Mouse (Mus musculus): ENCODE data around the gene Mgst2. TPM values are rescaled to one million over a fixed set of nuclear protein-coding genes. Genes with fewer than 3 reads are reported as not detected.

Mgst2 gene
- polyA plus RNA-seq (2012; ENCODE audit: insufficient read depth, insufficient read length, missing spikeins): 40.0 and 46.7 TPM in 2 replicates

GRCm38 (mm10) chr3:51660060-51660459 lies at the start of gene Mgst2:
Gene Mgst2 (plus strand): TSS chr3:51660360.
- Histone ChIP-seq H3K4me3 (ENCODE audit: insufficient read depth, low read depth, low read length) (peak within 1 kb of the TSS; percentile 27; the same call in 1 of the 2 replicates), H3K4me1 (ENCODE audit: control insufficient read depth, insufficient read depth, insufficient read length, low read length) (peaks cover 2% of the 10 kb centered on the region; the same call in 1 of the 2 replicates), H3K27ac (replicated peaks; ENCODE audit: low read depth, low read length) (0 out of 2 replicates have a peak within 1 kb of the TSS, but pooled peaks have one; percentile 4)

- Histone ChIP-seq H3K4me3 (ENCODE audit: insufficient read depth, low read depth, low read length) (no peak overlapping the region), H3K4me1 (ENCODE audit: control insufficient read depth, insufficient read depth, insufficient read length, low read length) (no peaks in the 10 kb centered on the region), H3K27ac (replicated peaks; ENCODE audit: low read depth, low read length) (no peak overlapping the region)
Observed at GRCm38 (mm10) chr3:51611972-51612371, 48.2 kb upstream of the Mgst2 start.

GRCm38 (mm10) chr3:51612398-51613356 lies 47.5 kb upstream of the Mgst2 start:
- no peak overlapping the region for H3K27ac ChIP-seq (replicated peaks; ENCODE audit: low read depth, low read length)

GRCm38 (mm10) chr3:51614278-51614677 lies 45.9 kb upstream of the Mgst2 start:
- Histone ChIP-seq H3K4me3 (ENCODE audit: insufficient read depth, low read depth, low read length) (no peak overlapping the region), H3K4me1 (ENCODE audit: control insufficient read depth, insufficient read depth, insufficient read length, low read length) (no peaks in the 10 kb centered on the region), H3K27ac (replicated peaks; ENCODE audit: low read depth, low read length) (no peak overlapping the region)

More at GRCm38 (mm10) chr3:51612398-51613356, 47.5 kb upstream of the Mgst2 start:
- no peak overlapping the region for H3K4me3 ChIP-seq (ENCODE audit: insufficient read depth, low read depth, low read length)
- no peaks in the 10 kb centered on the region for H3K4me1 ChIP-seq (ENCODE audit: control insufficient read depth, insufficient read depth, insufficient read length, low read length)

- Histone ChIP-seq H3K4me1 (ENCODE audit: control insufficient read depth, insufficient read depth, insufficient read length, low read length) (no peaks in the 10 kb centered on the region), H3K27ac (replicated peaks; ENCODE audit: low read depth, low read length) (no peak overlapping the region), H3K4me3 (ENCODE audit: insufficient read depth, low read depth, low read length) (no peak overlapping the region)
Observed at GRCm38 (mm10) chr3:51623956-51624355, 36.2 kb upstream of the Mgst2 start.

- H3K27ac ChIP-seq (replicated peaks; ENCODE audit: low read depth, low read length): no peak overlapping the region
Observed at GRCm38 (mm10) chr3:51627741-51628140, 32.4 kb upstream of the Mgst2 start.

GRCm38 (mm10) chr3:51628977-51629376 lies 31.2 kb upstream of the Mgst2 start:
- H3K4me1 ChIP-seq (ENCODE audit: control insufficient read depth, insufficient read depth, insufficient read length, low read length): no peaks in the 10 kb centered on the region
- H3K27ac ChIP-seq (replicated peaks; ENCODE audit: low read depth, low read length): no peak overlapping the region
- no peak overlapping the region for H3K4me3 ChIP-seq (ENCODE audit: insufficient read depth, low read depth, low read length)

More at GRCm38 (mm10) chr3:51627741-51628140, 32.4 kb upstream of the Mgst2 start:
- Histone ChIP-seq H3K4me1 (ENCODE audit: control insufficient read depth, insufficient read depth, insufficient read length, low read length) (no peaks in the 10 kb centered on the region), H3K4me3 (ENCODE audit: insufficient read depth, low read depth, low read length) (no peak overlapping the region)

- H3K27ac ChIP-seq (replicated peaks; ENCODE audit: low read depth, low read length): no peak overlapping the region
- peaks cover 3% of the 10 kb centered on the region; the same call in 1 of the 2 replicates for H3K4me1 ChIP-seq (ENCODE audit: control insufficient read depth, insufficient read depth, insufficient read length, low read length)
- no peak overlapping the region for H3K4me3 ChIP-seq (ENCODE audit: insufficient read depth, low read depth, low read length)
Observed at GRCm38 (mm10) chr3:51630746-51631145, 29.4 kb upstream of the Mgst2 start.

GRCm38 (mm10) chr3:51631971-51632370 lies 28.2 kb upstream of the Mgst2 start:
- Histone ChIP-seq H3K4me1 (ENCODE audit: control insufficient read depth, insufficient read depth, insufficient read length, low read length) (peaks cover 3% of the 10 kb centered on the region; the same call in 1 of the 2 replicates), H3K4me3 (ENCODE audit: insufficient read depth, low read depth, low read length) (no peak overlapping the region), H3K27ac (replicated peaks; ENCODE audit: low read depth, low read length) (no peak overlapping the region)

- peaks cover 3% of the 10 kb centered on the region; the same call in 1 of the 2 replicates for H3K4me1 ChIP-seq (ENCODE audit: control insufficient read depth, insufficient read depth, insufficient read length, low read length)
- no peak overlapping the region for H3K4me3 ChIP-seq (ENCODE audit: insufficient read depth, low read depth, low read length)
- no peak overlapping the region for H3K27ac ChIP-seq (replicated peaks; ENCODE audit: low read depth, low read length)
Observed at GRCm38 (mm10) chr3:51634451-51634850, 25.7 kb upstream of the Mgst2 start.

- Histone ChIP-seq H3K4me1 (ENCODE audit: control insufficient read depth, insufficient read depth, insufficient read length, low read length) (peaks cover 3% of the 10 kb centered on the region; the same call in 1 of the 2 replicates), H3K4me3 (ENCODE audit: insufficient read depth, low read depth, low read length) (no peak overlapping the region), H3K27ac (replicated peaks; ENCODE audit: low read depth, low read length) (no peak overlapping the region)
Observed at GRCm38 (mm10) chr3:51635960-51636359, 24.2 kb upstream of the Mgst2 start.

GRCm38 (mm10) chr3:51636700-51637099 lies 23.5 kb upstream of the Mgst2 start:
- peak overlapping the region; percentile 45; the same call in 1 of the 2 replicates for H3K27ac ChIP-seq (replicated peaks; ENCODE audit: low read depth, low read length)
- peak overlapping the region; percentile 64 for H3K4me3 ChIP-seq (ENCODE audit: insufficient read depth, low read depth, low read length)
- H3K4me1 ChIP-seq (ENCODE audit: control insufficient read depth, insufficient read depth, insufficient read length, low read length): peaks cover 3% of the 10 kb centered on the region; the same call in 1 of the 2 replicates

GRCm38 (mm10) chr3:51637326-51637725 lies 22.8 kb upstream of the Mgst2 start:
- peaks cover 3% of the 10 kb centered on the region; the same call in 1 of the 2 replicates for H3K4me1 ChIP-seq (ENCODE audit: control insufficient read depth, insufficient read depth, insufficient read length, low read length)
- H3K4me3 ChIP-seq (ENCODE audit: insufficient read depth, low read depth, low read length): no peak overlapping the region
- H3K27ac ChIP-seq (replicated peaks; ENCODE audit: low read depth, low read length): no peak overlapping the region

GRCm38 (mm10) chr3:51638260-51638659 lies 21.9 kb upstream of the Mgst2 start:
- H3K27ac ChIP-seq (replicated peaks; ENCODE audit: low read depth, low read length): no peak overlapping the region
- no peak overlapping the region for H3K4me3 ChIP-seq (ENCODE audit: insufficient read depth, low read depth, low read length)
- H3K4me1 ChIP-seq (ENCODE audit: control insufficient read depth, insufficient read depth, insufficient read length, low read length): peaks cover 3% of the 10 kb centered on the region; the same call in 1 of the 2 replicates

GRCm38 (mm10) chr3:51645484-51645883 lies 14.7 kb upstream of the Mgst2 start:
- H3K27ac ChIP-seq (replicated peaks; ENCODE audit: low read depth, low read length): no peak overlapping the region
- H3K4me3 ChIP-seq (ENCODE audit: insufficient read depth, low read depth, low read length): no peak overlapping the region
- no peaks in the 10 kb centered on the region for H3K4me1 ChIP-seq (ENCODE audit: control insufficient read depth, insufficient read depth, insufficient read length, low read length)

Measured in brown adipose tissue, adult 24 weeks (tissue).